ENCODE assay signal across 8 mouse cellular contexts in the genomic region with DNA sequence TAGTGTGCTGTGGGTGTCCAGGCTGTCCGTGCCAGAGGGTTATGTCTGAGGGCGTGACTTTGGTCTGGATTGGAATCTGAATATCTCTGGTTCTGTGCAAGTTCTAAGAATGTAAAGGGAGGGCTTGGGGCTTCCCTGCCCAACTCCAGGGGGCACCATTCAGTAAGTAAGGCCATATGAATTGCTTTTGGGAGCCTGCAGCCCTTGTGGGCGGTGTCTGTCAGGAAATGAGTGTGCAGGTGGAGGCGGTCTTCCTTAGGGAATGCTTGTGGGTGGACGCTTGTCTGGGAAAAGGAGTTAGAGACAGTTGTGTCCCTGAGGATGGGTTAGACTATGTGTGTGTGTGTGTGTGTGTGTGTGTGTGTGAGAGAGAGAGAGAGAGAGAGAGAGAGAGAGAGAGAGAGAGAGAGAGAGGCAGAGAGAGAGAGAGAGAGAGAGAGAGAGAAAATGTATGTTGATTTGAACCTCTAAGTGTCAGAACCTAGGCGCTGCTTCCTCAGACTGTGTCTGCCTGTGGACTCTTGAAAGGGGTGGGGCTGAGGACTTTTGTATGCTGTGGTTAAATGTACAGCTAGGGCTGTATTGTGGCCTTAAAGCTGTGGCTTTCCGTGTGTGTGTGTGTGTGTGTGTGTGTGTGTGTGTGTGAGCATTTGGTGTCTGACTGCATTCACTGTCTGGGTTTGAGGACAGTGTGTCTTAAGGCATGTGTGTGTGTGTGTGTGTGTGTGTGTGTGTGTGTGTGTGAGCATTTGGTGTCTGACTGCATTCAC. TPM values are rescaled to one million over a fixed set of nuclear protein-coding genes. Genes with fewer than 3 reads are reported as not detected.
DNase-seq lines count a peak whose midpoint lies in the region; ATAC-seq and TF ChIP-seq lines count a peak whose summit lies in the region.
"Not testable (repeated sequence)": the region's sequence is repeated elsewhere in the genome, so short reads cannot be mapped to it uniquely, and the experiment has no call there.
"Had no signal": no experiment of that assay in that cellular context is flagged by ENCODE, and none has a peak within 500 bp of the region (broad histone marks: within the 10 kb centered on the region; RNA-seq: fewer than 3 reads in every experiment).

No protein-coding gene starts in this region.

- not testable (repeated sequence) for H3K4me3 ChIP-seq in embryonic facial prominence, embryonic 12.5 days; intestine, embryonic 16.5 days (ENCODE audit: low read length); limb, embryonic 14.5 days (replicated peaks; ENCODE audit: low read length)
- H3K4me3 ChIP-seq in midbrain, embryonic 16.5 days (ENCODE audit: low read depth, low read length), result peak overlapping the region; percentile 69

- H3K27me3 ChIP-seq in embryonic facial prominence, embryonic 12.5 days; intestine, embryonic 16.5 days (replicated peaks; ENCODE audit: control insufficient read depth, insufficient read depth, low read length); limb, embryonic 14.5 days (ENCODE audit: control insufficient read depth, insufficient read depth, low read length); midbrain, embryonic 16.5 days (ENCODE audit: control insufficient read depth, insufficient read depth, low read depth, low read length): not testable (repeated sequence)

- H3K4me2 ChIP-seq in embryonic facial prominence, embryonic 12.5 days (replicated peaks); intestine, embryonic 16.5 days (ENCODE audit: low read depth, low read length); limb, embryonic 14.5 days (replicated peaks; ENCODE audit: low read depth, low read length, severe bottlenecking): not testable (repeated sequence)
- H3K4me2 ChIP-seq in midbrain, embryonic 16.5 days (ENCODE audit: low read length), result peak overlapping the region; percentile 91; the same call in 1 of the 2 replicates

- not testable (repeated sequence) for H3K27ac ChIP-seq in embryonic facial prominence, embryonic 12.5 days; limb, embryonic 14.5 days (replicated peaks; ENCODE audit: low read depth, low read length); midbrain, embryonic 16.5 days (ENCODE audit: low read length)
- peak overlapping the region; percentile 21; the same call in 1 of the 2 replicates for H3K27ac ChIP-seq in intestine, embryonic 16.5 days (ENCODE audit: low read length)

- not testable (repeated sequence) for ATAC-seq in embryonic facial prominence, embryonic 12.5 days (ENCODE audit: insufficient number of reproducible peaks, insufficient read depth, low FRiP score, low TSS enrichment); limb, embryonic 14.5 days (ENCODE audit: low FRiP score, low read depth)
- ATAC-seq in intestine, embryonic 16.5 days, result peak; percentile 78
- ATAC-seq in midbrain, embryonic 16.5 days, result peak; percentile 19

- WGBS in embryonic facial prominence, embryonic 12.5 days, result 64% methylated on average over 7 of the region's 7 CpGs
- WGBS in intestine, embryonic 16.5 days, result 51% methylated on average over 7 of the region's 7 CpGs
- WGBS in limb, embryonic 14.5 days, result 58% methylated on average over 7 of the region's 7 CpGs
- WGBS in midbrain, embryonic 16.5 days, result 52% methylated on average over 7 of the region's 7 CpGs

- H3K9ac ChIP-seq in embryonic facial prominence, embryonic 12.5 days, result peak overlapping the region; percentile 24; the same call in 1 of the 2 replicates
- not testable (repeated sequence) for H3K9ac ChIP-seq in intestine, embryonic 16.5 days (ENCODE audit: low read depth, low read length); midbrain, embryonic 16.5 days (ENCODE audit: low read depth, low read length)
- peak overlapping the region; percentile 12; the same call in 1 of the 2 replicates for H3K9ac ChIP-seq in limb, embryonic 14.5 days (ENCODE audit: low read depth, low read length, severe bottlenecking)

- peak; percentile 39 for DNase-seq in ES-CJ7 (ENCODE audit: low read depth, low spot score)
- peak; percentile 69 to 70 for DNase-seq in frontal cortex, postnatal 36 days (ENCODE audit: low spot score in 2 of 2)
- DNase-seq in limb, embryonic 14.5 days (ENCODE audit: low spot score), result not testable (repeated sequence)
- DNase-seq in right cerebral cortex, postnatal 10 days (ENCODE audit: low spot score in 2 of 2), result peak; percentile 56 to 68

- peaks cover 30% of the 10 kb centered on the region for H3K4me1 ChIP-seq in embryonic facial prominence, embryonic 12.5 days
- H3K4me1 ChIP-seq in intestine, embryonic 16.5 days (ENCODE audit: control insufficient read depth, insufficient read depth, low read length), result peaks cover 17% of the 10 kb centered on the region
- not testable (repeated sequence) for H3K4me1 ChIP-seq in limb, embryonic 14.5 days (ENCODE audit: control insufficient read depth, insufficient read depth, low read length)
- peaks cover 14% of the 10 kb centered on the region for H3K4me1 ChIP-seq in midbrain, embryonic 16.5 days (ENCODE audit: control insufficient read depth, insufficient read depth, low read length)

- not testable (repeated sequence) for TF ChIP-seq POLR2A in limb, embryonic 14.5 days (IDR thresholded peaks at IDR 0.05; ENCODE audit: borderline replicate concordance, extremely low read depth, insufficient read depth, insufficient read length)

- H3K9me3 ChIP-seq in embryonic facial prominence, embryonic 12.5 days; intestine, embryonic 16.5 days (ENCODE audit: control insufficient read depth, low read length); limb, embryonic 14.5 days (ENCODE audit: control insufficient read depth, low read length); midbrain, embryonic 16.5 days (replicated peaks; ENCODE audit: control insufficient read depth, low read length, poor library complexity, severe bottlenecking): not testable (repeated sequence)

- not testable (repeated sequence) for H3K36me3 ChIP-seq in embryonic facial prominence, embryonic 12.5 days; intestine, embryonic 16.5 days (ENCODE audit: control insufficient read depth, insufficient read depth, low read length); limb, embryonic 14.5 days (ENCODE audit: control insufficient read depth, insufficient read depth, low read length); midbrain, embryonic 16.5 days (ENCODE audit: control insufficient read depth, insufficient read depth, low read length)

RNA-seq across cellular contexts. Expression of gene Pde4a, which starts 30.4 kb away (rescaled TPM):
- 5.6 and 7.2 TPM in 2 replicates for polyA plus RNA-seq in embryonic facial prominence, embryonic 12.5 days (2016; fragmentation: Nextera tagmentation; extraction: Ambion mirVana)
- polyA plus RNA-seq in intestine, embryonic 16.5 days (2015; fragmentation: Nextera tagmentation; extraction: Ambion mirVana), result 6.2 and 7.8 TPM in 2 replicates
- 5.7 and 7.1 TPM in 2 replicates for polyA plus RNA-seq in limb, embryonic 14.5 days (2012; rRNA removed)
- polyA plus RNA-seq in limb, embryonic 14.5 days (2014; fragmentation: Nextera tagmentation; extraction: Ambion mirVana), result 4.4 and 5.7 TPM in 2 replicates
- polyA plus RNA-seq in midbrain, embryonic 16.5 days (2015; fragmentation: Nextera tagmentation; extraction: Ambion mirVana), result 44.2 and 49.3 TPM in 2 replicates

RNA-seq across cellular contexts. Expression of gene Keap1, which starts 43.2 kb away (rescaled TPM):
- 61.3 and 68.7 TPM in 2 replicates for polyA plus RNA-seq in embryonic facial prominence, embryonic 12.5 days (2016; fragmentation: Nextera tagmentation; extraction: Ambion mirVana)
- 58.1 and 59.7 TPM in 2 replicates for polyA plus RNA-seq in intestine, embryonic 16.5 days (2015; fragmentation: Nextera tagmentation; extraction: Ambion mirVana)
- polyA plus RNA-seq in limb, embryonic 14.5 days (2012; rRNA removed), result 52.8 and 73.8 TPM in 2 replicates
- polyA plus RNA-seq in limb, embryonic 14.5 days (2014; fragmentation: Nextera tagmentation; extraction: Ambion mirVana), result 50.4 and 52.3 TPM in 2 replicates
- polyA plus RNA-seq in midbrain, embryonic 16.5 days (2015; fragmentation: Nextera tagmentation; extraction: Ambion mirVana), result 68.0 and 69.9 TPM in 2 replicates

RNA-seq across cellular contexts. Expression of gene Cdc37, which starts 46.1 kb away (rescaled TPM):
- 335 and 342 TPM in 2 replicates for polyA plus RNA-seq in embryonic facial prominence, embryonic 12.5 days (2016; fragmentation: Nextera tagmentation; extraction: Ambion mirVana)
- polyA plus RNA-seq in intestine, embryonic 16.5 days (2015; fragmentation: Nextera tagmentation; extraction: Ambion mirVana), result 247 and 261 TPM in 2 replicates
- polyA plus RNA-seq in limb, embryonic 14.5 days (2012; rRNA removed), result 145 and 257 TPM in 2 replicates
- polyA plus RNA-seq in limb, embryonic 14.5 days (2014; fragmentation: Nextera tagmentation; extraction: Ambion mirVana), result 292 and 299 TPM in 2 replicates
- 199 and 227 TPM in 2 replicates for polyA plus RNA-seq in midbrain, embryonic 16.5 days (2015; fragmentation: Nextera tagmentation; extraction: Ambion mirVana)

RNA-seq across cellular contexts. Expression of gene S1pr5, which starts 52.3 kb away (rescaled TPM):
- polyA plus RNA-seq in embryonic facial prominence, embryonic 12.5 days (2016; fragmentation: Nextera tagmentation; extraction: Ambion mirVana), result 0.42 and 0.64 TPM in 2 replicates
- polyA plus RNA-seq in intestine, embryonic 16.5 days (2015; fragmentation: Nextera tagmentation; extraction: Ambion mirVana), result 0.06 TPM in 1 of 2 replicates, not detected in the other
- 1.6 TPM in 2 replicates for polyA plus RNA-seq in limb, embryonic 14.5 days (2012; rRNA removed)
- polyA plus RNA-seq in limb, embryonic 14.5 days (2014; fragmentation: Nextera tagmentation; extraction: Ambion mirVana), result 1.1 and 2.5 TPM in 2 replicates
- 3.7 and 4.3 TPM in 2 replicates for polyA plus RNA-seq in midbrain, embryonic 16.5 days (2015; fragmentation: Nextera tagmentation; extraction: Ambion mirVana)
- polyA plus RNA-seq: large intestine, adult 2 months had no signal
